Comparison of ENCODE assay signal across 16 mouse cellular contexts in genomic region chr1:20478695-20479094, GRCm38 (mm10).
A peak's percentile ranks its signal among the peaks of the same experiment; 100 is the strongest.
DNase-seq lines count a peak whose midpoint lies in the region; ATAC-seq lines count a peak whose summit lies in the region.
"Had no signal": no experiment of that assay in that cellular context is flagged by ENCODE, and none has a peak within 500 bp of the region (broad histone marks: within the 10 kb centered on the region; RNA-seq: fewer than 3 reads in every experiment).

No protein-coding gene starts in this region.

- no peak for DNase-seq in forebrain, embryonic 11.5 days (ENCODE audit: low spot score)
- DNase-seq in ovary, adult 18-20 months (ENCODE audit: low spot score): no peak
- DNase-seq in left cerebral cortex, postnatal 4 days: no peak
- DNase-seq in retina, embryonic 14.5 days (ENCODE audit: low spot score): no peak
- DNase-seq: adrenal gland, adult 2 months; cerebellum, adult 11-12 months; gastrocnemius, postnatal 10 days; liver, embryonic 13.5 days had no signal

- 0 out of 2 replicates have a peak, but pooled peaks have one; percentile 19 for ATAC-seq in forebrain, embryonic 13.5 days
- no peak for ATAC-seq in forebrain, embryonic 11.5 days (replicated peaks; ENCODE audit: low FRiP score)
- ATAC-seq in embryonic facial prominence, embryonic 15.5 days (ENCODE audit: insufficient number of reproducible peaks, low FRiP score, low TSS enrichment, low read depth): no peak
- ATAC-seq in hindbrain, embryonic 15.5 days (ENCODE audit: low FRiP score, low read depth): no peak
- peak; percentile 30; the same call in 1 of the 2 replicates for ATAC-seq in midbrain, embryonic 15.5 days (replicated peaks)

- no peaks in the 10 kb centered on the region for H3K9me3 ChIP-seq in forebrain, embryonic 13.5 days (replicated peaks)
- H3K9me3 ChIP-seq in forebrain, embryonic 11.5 days (ENCODE audit: control insufficient read depth, low read length): no peaks in the 10 kb centered on the region
- no peaks in the 10 kb centered on the region for H3K9me3 ChIP-seq in embryonic facial prominence, embryonic 15.5 days (replicated peaks)
- no peaks in the 10 kb centered on the region for H3K9me3 ChIP-seq in hindbrain, embryonic 15.5 days
- no peaks in the 10 kb centered on the region for H3K9me3 ChIP-seq in midbrain, embryonic 15.5 days
- H3K9me3 ChIP-seq: liver, embryonic 13.5 days; lung, embryonic 15.5 days; stomach, embryonic 15.5 days had no signal

- H3K36me3 ChIP-seq in forebrain, embryonic 13.5 days (ENCODE audit: poor library complexity, severe bottlenecking): no peaks in the 10 kb centered on the region
- no peaks in the 10 kb centered on the region for H3K36me3 ChIP-seq in forebrain, embryonic 11.5 days (ENCODE audit: control insufficient read depth, insufficient read depth, low read length)
- H3K36me3 ChIP-seq in embryonic facial prominence, embryonic 15.5 days: no peaks in the 10 kb centered on the region
- H3K36me3 ChIP-seq in hindbrain, embryonic 15.5 days: no peaks in the 10 kb centered on the region
- H3K36me3 ChIP-seq in midbrain, embryonic 15.5 days (replicated peaks): no peaks in the 10 kb centered on the region
- H3K36me3 ChIP-seq: liver, embryonic 13.5 days; lung, embryonic 15.5 days; stomach, embryonic 15.5 days had no signal

- 75% methylated on average over 3 of the region's 3 CpGs for WGBS in forebrain, embryonic 13.5 days
- WGBS in forebrain, embryonic 11.5 days: 73% methylated on average over 3 of the region's 3 CpGs
- WGBS in embryonic facial prominence, embryonic 15.5 days: 71% methylated on average over 3 of the region's 3 CpGs
- WGBS in hindbrain, embryonic 15.5 days: 60% methylated on average over 3 of the region's 3 CpGs
- 73% methylated on average over 3 of the region's 3 CpGs for WGBS in midbrain, embryonic 15.5 days

- peaks cover 5% of the 10 kb centered on the region; the same call in 1 of the 2 replicates for H3K4me1 ChIP-seq in forebrain, embryonic 13.5 days
- H3K4me1 ChIP-seq in forebrain, embryonic 11.5 days (replicated peaks; ENCODE audit: control insufficient read depth, insufficient read depth, low read length): no peaks in the 10 kb centered on the region
- H3K4me1 ChIP-seq in embryonic facial prominence, embryonic 15.5 days: no peaks in the 10 kb centered on the region; the same call in 1 of the 2 replicates
- H3K4me1 ChIP-seq in hindbrain, embryonic 15.5 days (replicated peaks): peaks cover 3% of the 10 kb centered on the region; the same call in 1 of the 2 replicates
- H3K4me1 ChIP-seq in midbrain, embryonic 15.5 days: peaks cover 9% of the 10 kb centered on the region; the same call in 1 of the 2 replicates
- H3K4me1 ChIP-seq: liver, embryonic 13.5 days; stomach, embryonic 15.5 days had no signal

- H3K4me3 ChIP-seq in forebrain, embryonic 13.5 days: peak overlapping the region; percentile 43
- no peak overlapping the region for H3K4me3 ChIP-seq in forebrain, embryonic 11.5 days (ENCODE audit: low read depth, low read length)
- H3K4me3 ChIP-seq in embryonic facial prominence, embryonic 15.5 days (replicated peaks): no peak overlapping the region
- H3K4me3 ChIP-seq in hindbrain, embryonic 15.5 days: peak overlapping the region; percentile 41; the same call in 1 of the 2 replicates
- peak overlapping the region; percentile 42 for H3K4me3 ChIP-seq in midbrain, embryonic 15.5 days

- intact Hi-C loops in left cerebral cortex, postnatal 4 days (cut with DNase I): no loop called here

- no peak overlapping the region for H3K9ac ChIP-seq in forebrain, embryonic 13.5 days
- H3K9ac ChIP-seq in forebrain, embryonic 11.5 days (ENCODE audit: low read length): no peak overlapping the region
- H3K9ac ChIP-seq in embryonic facial prominence, embryonic 15.5 days: no peak overlapping the region
- no peak overlapping the region for H3K9ac ChIP-seq in hindbrain, embryonic 15.5 days
- peak overlapping the region; percentile 53; the same call in 1 of the 2 replicates for H3K9ac ChIP-seq in midbrain, embryonic 15.5 days
- H3K9ac ChIP-seq: liver, embryonic 13.5 days; lung, embryonic 15.5 days; stomach, embryonic 15.5 days had no signal

- H3K27ac ChIP-seq in forebrain, embryonic 13.5 days: no peak overlapping the region
- no peak overlapping the region for H3K27ac ChIP-seq in forebrain, embryonic 11.5 days (ENCODE audit: low read depth, low read length)
- no peak overlapping the region for H3K27ac ChIP-seq in embryonic facial prominence, embryonic 15.5 days (replicated peaks)
- peak overlapping the region; percentile 74; the same call in 1 of the 2 replicates for H3K27ac ChIP-seq in hindbrain, embryonic 15.5 days (replicated peaks)
- H3K27ac ChIP-seq in midbrain, embryonic 15.5 days: peak overlapping the region; percentile 90
- H3K27ac ChIP-seq: liver, embryonic 13.5 days; lung, embryonic 15.5 days; macrophage; stomach, embryonic 15.5 days had no signal

- H3K4me2 ChIP-seq in forebrain, embryonic 13.5 days: peak overlapping the region; percentile 74
- H3K4me2 ChIP-seq in forebrain, embryonic 11.5 days (ENCODE audit: low read depth, low read length, severe bottlenecking): no peak overlapping the region
- peak overlapping the region; percentile 67; the same call in 1 of the 2 replicates for H3K4me2 ChIP-seq in embryonic facial prominence, embryonic 15.5 days (replicated peaks)
- H3K4me2 ChIP-seq in hindbrain, embryonic 15.5 days: peak overlapping the region; percentile 62
- peak overlapping the region; percentile 71 for H3K4me2 ChIP-seq in midbrain, embryonic 15.5 days

- H3K27me3 ChIP-seq in forebrain, embryonic 13.5 days: no peaks in the 10 kb centered on the region
- H3K27me3 ChIP-seq in forebrain, embryonic 11.5 days (ENCODE audit: control insufficient read depth, insufficient read depth, low read length): no peaks in the 10 kb centered on the region
- H3K27me3 ChIP-seq in embryonic facial prominence, embryonic 15.5 days: no peaks in the 10 kb centered on the region; the same call in 1 of the 2 replicates
- no peaks in the 10 kb centered on the region for H3K27me3 ChIP-seq in hindbrain, embryonic 15.5 days
- no peaks in the 10 kb centered on the region for H3K27me3 ChIP-seq in midbrain, embryonic 15.5 days (replicated peaks)
- H3K27me3 ChIP-seq: CH12.LX; liver, embryonic 13.5 days; stomach, embryonic 15.5 days had no signal

Comparison
In these comparisons a context has a peak if more than half of its experiments do, and no peak if none do; other contexts are left out.
1. ATAC-seq: peak in forebrain, embryonic 13.5 days (single experiment) and midbrain, embryonic 15.5 days (single experiment); none in forebrain, embryonic 11.5 days (single experiment), embryonic facial prominence, embryonic 15.5 days (single experiment) and hindbrain, embryonic 15.5 days (single experiment).
2. H3K4me3 ChIP-seq: peak in forebrain, embryonic 13.5 days (single experiment), hindbrain, embryonic 15.5 days (single experiment) and midbrain, embryonic 15.5 days (single experiment); none in forebrain, embryonic 11.5 days (single experiment) and embryonic facial prominence, embryonic 15.5 days (single experiment).
3. H3K27ac ChIP-seq: peak in hindbrain, embryonic 15.5 days (single experiment) and midbrain, embryonic 15.5 days (single experiment); none in forebrain, embryonic 13.5 days (single experiment), forebrain, embryonic 11.5 days (single experiment) and embryonic facial prominence, embryonic 15.5 days (single experiment).